Mouse (Mus musculus) olfactory bulb, adult 2 months (tissue): ENCODE measurements around the gene Smo.

Experiments
- CTCF ChIP-seq: fragments of 200-500 bp; IDR thresholded peaks from 2 replicates; pipeline ENCODE4 v1.5.1; 2012; ENCODE audit warnings: low read depth, mild to moderate bottlenecking, low read length, moderate library complexity; ENCODE audit not compliant: insufficient read depth
- POLR2A ChIP-seq: fragments of 200-500 bp; IDR thresholded peaks from 2 replicates; pipeline ENCODE4 v1.6.1; 2012; ENCODE audit warnings: mild to moderate bottlenecking, low read depth, low read length, moderate library complexity; ENCODE audit not compliant: insufficient read depth

- no peak for TF ChIP-seq CTCF
- no peak for TF ChIP-seq POLR2A
Observed at GRCm38 (mm10) chr6:29707902-29708301, 27.4 kb upstream of the Smo start.
